Mouse (Mus musculus): ENCODE results near the gene Vmn1r193. TPM values are rescaled to one million over a fixed set of nuclear protein-coding genes. Genes with fewer than 3 reads are reported as not detected.
"Not testable (repeated sequence)": the region's sequence is repeated elsewhere in the genome, so short reads cannot be mapped to it uniquely, and the experiment has no call there.

The Vmn1r193 gene
- polyA plus RNA-seq (2015; fragmentation: Nextera tagmentation; extraction: Ambion mirVana), result not detected in 2 replicates

DNA sequence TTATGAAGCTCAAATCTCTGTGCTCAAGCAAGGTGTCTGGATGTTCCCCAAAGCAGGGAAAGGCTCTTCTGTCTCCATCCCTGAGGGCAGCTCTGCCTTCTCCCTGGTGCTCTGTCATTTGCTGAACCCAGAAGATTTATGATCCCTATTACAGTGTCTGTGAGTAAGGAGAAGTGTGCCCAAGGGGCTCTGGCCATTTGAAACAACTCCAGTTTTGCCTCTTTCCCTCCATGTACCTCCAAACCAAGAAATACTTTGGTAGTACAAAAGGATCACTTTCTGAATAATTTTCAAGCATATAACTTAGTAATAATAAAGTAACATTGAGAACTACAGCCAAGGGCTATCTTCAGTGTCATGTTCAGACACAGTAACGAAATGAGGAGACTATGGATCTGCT, at the start of gene Vmn1r193:
Vmn1r193 (minus strand) TSS at position 101 of the 400 bp plus-strand sequence.
- H3K27me3 ChIP-seq (replicated peaks), result not testable (repeated sequence)

GRCm38 (mm10) chr13:22271721-22272120, 48.8 kb upstream of the Vmn1r193 start:
- no peak overlapping the region for H3K27ac ChIP-seq
- no peaks in the 10 kb centered on the region for H3K27me3 ChIP-seq (replicated peaks)
- H3K9me3 ChIP-seq, result no peaks in the 10 kb centered on the region
- no peaks in the 10 kb centered on the region for H3K36me3 ChIP-seq
- H3K4me2 ChIP-seq (replicated peaks), result no peak overlapping the region
- 43% methylated on average over 2 of the region's 2 CpGs for WGBS
- H3K4me3 ChIP-seq (replicated peaks), result no peak overlapping the region
- no peaks in the 10 kb centered on the region for H3K4me1 ChIP-seq (replicated peaks)
- no peak for ATAC-seq
- H3K9ac ChIP-seq, result no peak overlapping the region

More for the DNA sequence above, at the start of gene Vmn1r193:
- WGBS, result 78% methylated on average over 1 of the region's 1 CpGs
- not testable (repeated sequence) for H3K4me2 ChIP-seq (replicated peaks); H3K36me3 ChIP-seq; H3K9me3 ChIP-seq; H3K27ac ChIP-seq; H3K9ac ChIP-seq; ATAC-seq; H3K4me3 ChIP-seq (replicated peaks); H3K4me1 ChIP-seq (replicated peaks)

GRCm38 (mm10) chr13:22270222-22270621, 47.3 kb upstream of the Vmn1r193 start, which contains the start of gene Vmn1r195:
Vmn1r195 (plus strand) TSS chr13:22270522.
- not testable (repeated sequence) for H3K9me3 ChIP-seq; H3K4me2 ChIP-seq (replicated peaks); H3K4me1 ChIP-seq (replicated peaks); H3K9ac ChIP-seq; H3K4me3 ChIP-seq (replicated peaks); H3K27ac ChIP-seq; H3K36me3 ChIP-seq; H3K27me3 ChIP-seq (replicated peaks); ATAC-seq
- 91% methylated on average over 1 of the region's 1 CpGs for WGBS

GRCm38 (mm10) chr13:22243915-22244314, 21.0 kb upstream of the Vmn1r193 start, which contains the start of gene Vmn1r194:
Vmn1r194 (plus strand) TSS chr13:22244215.
- 36% methylated on average over 1 of the region's 1 CpGs for WGBS
- no peaks in the 10 kb centered on the region for H3K4me1 ChIP-seq (replicated peaks)
- H3K9ac ChIP-seq, result no peak within 1 kb of the TSS
- no peaks in the 10 kb centered on the region for H3K27me3 ChIP-seq (replicated peaks)
- H3K27ac ChIP-seq, result no peak within 1 kb of the TSS
- ATAC-seq, result no peak
- H3K9me3 ChIP-seq, result no peaks in the 10 kb centered on the region
- H3K4me2 ChIP-seq (replicated peaks), result no peak within 1 kb of the TSS
- H3K4me3 ChIP-seq (replicated peaks), result no peak within 1 kb of the TSS
- H3K36me3 ChIP-seq, result no peaks in the 10 kb centered on the region

GRCm38 (mm10) chr13:22192756-22193155, 30.2 kb downstream of the Vmn1r193 start:
- not testable (repeated sequence) for H3K9me3 ChIP-seq; H3K4me1 ChIP-seq (replicated peaks); H3K27ac ChIP-seq; H3K9ac ChIP-seq; H3K27me3 ChIP-seq (replicated peaks); H3K4me2 ChIP-seq (replicated peaks); ATAC-seq; H3K36me3 ChIP-seq; H3K4me3 ChIP-seq (replicated peaks)
- 69% methylated on average over 3 of the region's 3 CpGs for WGBS

GRCm38 (mm10) chr13:22191041-22191440, 31.9 kb downstream of the Vmn1r193 start, which contains the start of gene Vmn1r192:
Vmn1r192 (minus strand) TSS chr13:22191141.
- Histone ChIP-seq H3K4me1 (replicated peaks) (no peaks in the 10 kb centered on the region), H3K27ac (no peak within 1 kb of the TSS), H3K9me3 (no peaks in the 10 kb centered on the region), H3K4me2 (replicated peaks) (no peak within 1 kb of the TSS), H3K9ac (no peak within 1 kb of the TSS), H3K4me3 (replicated peaks) (no peak within 1 kb of the TSS), H3K27me3 (replicated peaks) (no peaks in the 10 kb centered on the region), H3K36me3 (no peaks in the 10 kb centered on the region)
- no peak for ATAC-seq

DNA sequence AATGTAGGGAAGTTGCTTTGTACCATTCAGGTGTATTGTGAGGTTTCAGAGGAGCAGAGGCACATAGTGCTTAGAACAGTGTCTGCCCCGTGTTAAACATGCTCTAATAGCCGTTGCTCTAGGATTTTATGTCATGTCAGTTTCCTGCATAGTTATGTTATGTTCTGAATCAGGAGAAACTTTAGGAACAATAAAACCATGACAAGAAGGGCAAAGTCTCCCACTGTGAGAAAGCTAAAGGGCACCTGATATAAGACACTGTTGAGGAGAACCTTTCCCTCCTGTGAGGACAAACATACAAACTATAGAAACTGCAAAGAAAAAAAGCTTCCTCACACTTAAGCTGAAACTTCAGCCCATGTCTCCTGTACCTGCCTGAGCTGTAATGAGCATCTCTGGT, 32.6 kb downstream of the Vmn1r193 start:
- Histone ChIP-seq H3K36me3 (no peaks in the 10 kb centered on the region), H3K4me3 (replicated peaks) (no peak overlapping the region), H3K9ac (no peak overlapping the region), H3K27ac (no peak overlapping the region), H3K27me3 (replicated peaks) (no peaks in the 10 kb centered on the region), H3K4me1 (replicated peaks) (no peaks in the 10 kb centered on the region), H3K4me2 (replicated peaks) (no peak overlapping the region), H3K9me3 (no peaks in the 10 kb centered on the region)
- peak; percentile 76 for ATAC-seq
- 34% methylated on average over 2 of the region's 2 CpGs for WGBS

- Histone ChIP-seq H3K36me3 (no peaks in the 10 kb centered on the region), H3K4me3 (replicated peaks) (no peak overlapping the region), H3K9ac (no peak overlapping the region), H3K4me2 (replicated peaks) (no peak overlapping the region), H3K9me3 (no peaks in the 10 kb centered on the region), H3K4me1 (replicated peaks) (no peaks in the 10 kb centered on the region), H3K27ac (no peak overlapping the region), H3K27me3 (replicated peaks) (no peaks in the 10 kb centered on the region)
- 30% methylated on average over 2 of the region's 2 CpGs for WGBS
- ATAC-seq, result peak; percentile 77
Observed at GRCm38 (mm10) chr13:22189313-22189712, 33.6 kb downstream of the Vmn1r193 start.

GRCm38 (mm10) chr13:22183869-22184268, 39.1 kb downstream of the Vmn1r193 start, which contains the start of gene Vmn1r191:
Vmn1r191 (minus strand) TSS chr13:22183969.
- Histone ChIP-seq H3K27ac (no peak within 1 kb of the TSS), H3K9me3 (no peaks in the 10 kb centered on the region), H3K9ac (no peak within 1 kb of the TSS), H3K4me3 (replicated peaks) (no peak within 1 kb of the TSS), H3K36me3 (no peaks in the 10 kb centered on the region), H3K27me3 (replicated peaks) (no peaks in the 10 kb centered on the region), H3K4me1 (replicated peaks) (no peaks in the 10 kb centered on the region), H3K4me2 (replicated peaks) (no peak within 1 kb of the TSS)
- no peak for ATAC-seq
- 44% methylated on average over 1 of the region's 1 CpGs for WGBS

GRCm38 (mm10) chr13:22168416-22168815, 54.5 kb downstream of the Vmn1r193 start:
- H3K4me2 ChIP-seq (replicated peaks), result no peak overlapping the region

More at GRCm38 (mm10) chr13:22168416-22168815, 54.5 kb downstream of the Vmn1r193 start:
- 95% methylated on average over 15 of the region's 15 CpGs for WGBS
- no peaks in the 10 kb centered on the region for H3K36me3 ChIP-seq
- H3K27me3 ChIP-seq (replicated peaks), result no peaks in the 10 kb centered on the region
- no peak overlapping the region for H3K27ac ChIP-seq
- no peak overlapping the region for H3K4me3 ChIP-seq (replicated peaks)
- peaks cover 5% of the 10 kb centered on the region for H3K9me3 ChIP-seq
- no peak overlapping the region for H3K9ac ChIP-seq
- H3K4me1 ChIP-seq (replicated peaks), result no peaks in the 10 kb centered on the region
- ATAC-seq, result no peak

Other genes starting within 250 kb of the Vmn1r193 start
- gene Pom121l2, start 242.0 kb downstream of the Vmn1r193 start, polyA plus RNA-seq (2015; fragmentation: Nextera tagmentation; extraction: Ambion mirVana), result 0.06 TPM in 1 of 2 replicates, not detected in the other
- gene Prss16, start 213.4 kb downstream of the Vmn1r193 start, polyA plus RNA-seq (2015; fragmentation: Nextera tagmentation; extraction: Ambion mirVana), result 1.4 and 1.5 TPM in 2 replicates
- 3.0 and 7.8 TPM in 2 replicates for gene Hist1h2ah, start 187.6 kb downstream of the Vmn1r193 start, polyA plus RNA-seq (2015; fragmentation: Nextera tagmentation; extraction: Ambion mirVana)
- gene Hist1h2bk, start 187.3 kb downstream of the Vmn1r193 start, polyA plus RNA-seq (2015; fragmentation: Nextera tagmentation; extraction: Ambion mirVana), result 5.0 and 5.8 TPM in 2 replicates
- gene Hist1h4i, start 181.8 kb downstream of the Vmn1r193 start, polyA plus RNA-seq (2015; fragmentation: Nextera tagmentation; extraction: Ambion mirVana), result 21.0 and 23.6 TPM in 2 replicates
- gene Hist1h2ag, start 180.2 kb downstream of the Vmn1r193 start, polyA plus RNA-seq (2015; fragmentation: Nextera tagmentation; extraction: Ambion mirVana), result 23.9 and 40.6 TPM in 2 replicates
- 9.6 and 9.9 TPM in 2 replicates for gene Hist1h2bj, start 179.9 kb downstream of the Vmn1r193 start, polyA plus RNA-seq (2015; fragmentation: Nextera tagmentation; extraction: Ambion mirVana)
- gene Vmn1r188, start 138.7 kb downstream of the Vmn1r193 start, polyA plus RNA-seq (2015; fragmentation: Nextera tagmentation; extraction: Ambion mirVana), result not detected in 2 replicates
- gene Vmn1r189, start 117.3 kb downstream of the Vmn1r193 start, polyA plus RNA-seq (2015; fragmentation: Nextera tagmentation; extraction: Ambion mirVana), result not detected in 2 replicates
- gene Vmn1r191, start 39.2 kb downstream of the Vmn1r193 start, polyA plus RNA-seq (2015; fragmentation: Nextera tagmentation; extraction: Ambion mirVana), result not detected in 2 replicates
- gene Vmn1r192, start 32.0 kb downstream of the Vmn1r193 start, polyA plus RNA-seq (2015; fragmentation: Nextera tagmentation; extraction: Ambion mirVana), result not detected in 2 replicates
- not detected in 2 replicates for gene Vmn1r194, start 21.1 kb upstream of the Vmn1r193 start, polyA plus RNA-seq (2015; fragmentation: Nextera tagmentation; extraction: Ambion mirVana)
- not detected in 2 replicates for gene Vmn1r195, start 47.4 kb upstream of the Vmn1r193 start, polyA plus RNA-seq (2015; fragmentation: Nextera tagmentation; extraction: Ambion mirVana)
- gene Vmn1r196, start 66.8 kb upstream of the Vmn1r193 start, polyA plus RNA-seq (2015; fragmentation: Nextera tagmentation; extraction: Ambion mirVana), result not detected in 2 replicates
- not detected in 2 replicates for gene Vmn1r197, start 101.4 kb upstream of the Vmn1r193 start, polyA plus RNA-seq (2015; fragmentation: Nextera tagmentation; extraction: Ambion mirVana)
- gene Vmn1r198, start 127.2 kb upstream of the Vmn1r193 start, polyA plus RNA-seq (2015; fragmentation: Nextera tagmentation; extraction: Ambion mirVana), result not detected in 2 replicates
- gene Vmn1r199, start 156.7 kb upstream of the Vmn1r193 start, polyA plus RNA-seq (2015; fragmentation: Nextera tagmentation; extraction: Ambion mirVana), result not detected in 2 replicates
- not detected in 2 replicates for gene Vmn1r200, start 167.2 kb upstream of the Vmn1r193 start, polyA plus RNA-seq (2015; fragmentation: Nextera tagmentation; extraction: Ambion mirVana)
- gene Vmn1r201, start 248.8 kb upstream of the Vmn1r193 start, polyA plus RNA-seq (2015; fragmentation: Nextera tagmentation; extraction: Ambion mirVana), result not detected in 2 replicates

All from intestine, embryonic 15.5 days (tissue).